Mouse (Mus musculus): Measurements from ENCODE around the gene Rrp8.

- TF ChIP-seq CTCF (IDR thresholded peaks at IDR 0.05), result peak; percentile 96
- TF ChIP-seq EP300 (IDR thresholded peaks at IDR 0.05), result no peak
Observed at GRCm38 (mm10) chr7:105726144-105726979, 10.8 kb downstream of the Rrp8 start.
